Mouse (Mus musculus): ENCODE measurements at regions not wholly inside any gene's neighbourhood (a gene's known extent, or its start where the extent isn't known, plus 50 kb on each side); places are given as distances from the start of the nearest gene placed in this dataset.

DNA sequence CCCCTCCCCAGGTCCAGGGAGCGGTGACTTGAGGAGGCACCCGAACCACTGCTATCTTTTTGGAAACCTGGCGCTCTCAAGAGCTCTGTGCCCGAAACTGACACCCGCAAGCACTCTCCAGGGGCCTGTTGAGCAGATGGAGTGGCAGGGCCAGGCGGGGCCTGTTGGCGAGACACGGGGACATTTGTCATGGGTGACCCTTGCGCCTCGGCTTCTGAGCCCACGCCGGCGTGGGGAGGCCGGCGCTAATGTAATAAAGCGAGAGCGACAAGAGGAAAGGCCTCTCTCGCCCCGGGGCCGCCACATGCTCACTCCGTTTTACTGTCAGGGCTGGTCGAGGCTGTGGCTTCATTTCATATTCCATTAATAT is 85.2 kb downstream of the Nr2f2 start:
- TF ChIP-seq CTCF (IDR thresholded peaks at IDR 0.05; ENCODE audit: extremely low read depth, insufficient read depth, low read length) (no peak), POLR2A (IDR thresholded peaks at IDR 0.05; ENCODE audit: extremely low read depth, insufficient read depth, low read length) (no peak)

Data from cortical plate, adult 2 months (tissue).